Mouse (Mus musculus) bone marrow, adult 2 months (tissue): ENCODE data around the gene Stk39.

ENCODE experiments used
- CTCF ChIP-seq: fragments of 200-500 bp; IDR thresholded peaks from 2 replicates; pipeline ENCODE4 v1.5.1; 2011; ENCODE audit warnings: low read length, control low read depth; ENCODE audit not compliant: control insufficient read depth, insufficient read depth
- POLR2A ChIP-seq: fragments of 200-500 bp; IDR thresholded peaks from 2 replicates; pipeline ENCODE4 v1.6.1; 2011; ENCODE audit warnings: low read depth, mild to moderate bottlenecking, control low read depth, low read length, borderline replicate concordance; ENCODE audit not compliant: control insufficient read depth

GRCm38 (mm10) chr2:68269646-68270045 is 202.4 kb downstream of the Stk39 start:
- TF ChIP-seq POLR2A (no peak), CTCF (no peak)
